Mouse (Mus musculus): ENCODE measurements around the gene Ier3.
"Not testable (repeated sequence)": the region's sequence is repeated elsewhere in the genome, so short reads cannot be mapped to it uniquely, and the experiment has no call there.

Ier3 gene

DNA sequence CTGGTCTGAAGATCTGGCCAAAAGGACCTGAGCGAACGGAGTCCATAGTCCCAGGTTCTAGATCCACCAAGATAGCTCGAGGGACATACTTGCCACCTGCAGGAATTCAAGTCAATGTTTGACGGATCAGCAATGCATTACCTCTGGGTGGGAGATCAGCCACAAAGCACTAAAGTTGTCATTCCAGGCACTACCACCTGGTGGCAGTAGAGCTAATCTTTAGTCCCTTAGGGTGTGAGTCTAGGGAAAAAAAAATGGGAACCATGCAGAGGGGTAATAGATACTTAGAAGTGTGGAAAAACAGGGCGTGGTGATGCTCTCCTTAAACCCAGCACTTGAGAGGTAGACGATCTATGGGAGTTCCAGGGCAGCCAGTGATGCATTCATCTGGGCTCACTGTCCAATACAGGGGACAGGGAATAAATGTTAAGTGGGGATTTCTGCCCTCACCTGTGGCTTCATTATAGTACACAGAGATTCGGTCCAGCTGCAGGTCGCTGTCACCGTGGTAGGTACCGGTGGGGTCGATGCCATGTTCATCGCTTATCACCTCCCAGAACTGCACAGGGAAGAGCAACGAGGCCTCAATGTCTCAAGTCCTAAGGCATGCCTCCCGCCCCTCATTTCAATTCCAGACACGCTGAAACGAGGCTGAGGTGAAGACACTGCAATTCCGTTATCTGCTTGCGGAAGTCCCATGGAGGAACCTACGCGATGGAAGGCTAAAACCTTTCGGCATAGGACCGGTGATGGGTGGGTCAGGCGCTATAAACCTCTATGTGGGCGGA is 14.9 kb downstream of the Ier3 start:
- DNase-seq (ENCODE audit: low spot score), result peak; percentile 83

DNA sequence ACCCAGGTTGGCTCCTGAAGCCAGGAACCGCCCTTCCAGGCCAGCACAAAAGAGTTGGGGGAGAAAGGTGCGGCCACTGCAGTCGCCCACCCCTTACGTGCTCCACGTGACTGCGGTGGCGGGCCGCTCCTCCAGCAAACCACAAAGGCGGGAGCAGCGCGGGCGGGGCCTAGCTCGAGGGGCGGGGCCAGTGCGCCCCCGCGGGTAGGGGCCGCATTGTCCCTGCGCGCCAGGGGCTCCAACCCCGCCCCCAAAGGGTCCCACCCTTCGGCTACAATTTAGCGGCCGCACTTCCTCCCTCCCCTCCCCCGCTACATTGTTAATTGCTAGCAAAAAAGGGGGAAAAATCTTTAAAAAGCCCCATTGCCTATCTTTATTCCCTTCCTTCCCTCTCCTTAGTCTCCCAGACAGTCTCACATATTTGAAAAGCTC is 15.5 kb downstream of the Ier3 start:
- peak; percentile 86 for DNase-seq (ENCODE audit: low spot score)

GRCm38 (mm10) chr17:35837487-35837886 is 16.0 kb downstream of the Ier3 start:
- peak; percentile 50 for DNase-seq (ENCODE audit: low spot score)

DNA sequence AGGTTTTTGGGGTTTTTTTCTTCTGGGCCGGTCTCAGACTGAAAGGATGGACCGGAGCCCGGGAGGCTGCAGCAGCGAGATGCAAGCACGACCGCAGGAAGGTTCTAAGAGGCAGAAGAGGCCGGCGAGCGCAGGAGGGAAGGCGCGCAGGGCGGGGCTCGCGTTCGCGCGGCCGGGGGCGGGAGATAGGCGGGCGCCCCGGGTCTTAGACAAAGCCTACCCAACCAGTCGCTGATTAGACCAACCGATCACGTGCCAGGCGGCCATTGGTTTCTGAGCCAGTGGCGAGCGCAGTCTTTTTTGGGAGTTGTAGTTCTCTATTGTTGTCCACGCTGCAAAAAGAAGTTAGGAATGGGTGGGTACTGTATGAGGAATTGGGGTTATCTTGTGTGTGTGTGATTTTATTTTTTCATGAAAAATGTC is 16.6 kb downstream of the Ier3 start, which contains the start of gene Tubb5:
Gene Tubb5, minus strand, starts transcription at position 185 of the 423 bp plus-strand sequence.
- DNase-seq (ENCODE audit: low spot score), result peak; percentile 94

GRCm38 (mm10) chr17:35838570-35838969 is 17.1 kb downstream of the Ier3 start:
- DNase-seq (ENCODE audit: low spot score), result peak; percentile 53

DNA sequence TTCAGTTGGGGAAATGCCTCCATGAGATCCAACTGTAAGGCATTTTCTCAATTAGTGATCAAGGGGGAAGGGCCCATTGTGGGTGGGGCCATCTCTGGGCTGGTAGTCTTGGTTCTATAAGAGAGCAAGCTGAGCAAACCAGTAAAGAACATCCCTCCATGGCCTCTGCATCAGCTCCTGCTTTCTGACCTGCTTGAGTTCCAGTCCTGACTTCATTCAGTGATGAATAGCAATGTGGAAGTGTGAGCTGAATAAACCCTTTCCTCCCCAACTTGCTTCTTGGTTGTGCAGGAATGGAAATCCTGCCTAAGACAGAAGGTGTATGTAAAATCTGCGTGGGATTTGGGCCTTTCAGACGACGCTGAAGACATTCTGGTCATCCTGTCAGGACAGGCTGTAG is 17.5 kb downstream of the Ier3 start:
- DNase-seq (ENCODE audit: low spot score), result not testable (repeated sequence)

DNA sequence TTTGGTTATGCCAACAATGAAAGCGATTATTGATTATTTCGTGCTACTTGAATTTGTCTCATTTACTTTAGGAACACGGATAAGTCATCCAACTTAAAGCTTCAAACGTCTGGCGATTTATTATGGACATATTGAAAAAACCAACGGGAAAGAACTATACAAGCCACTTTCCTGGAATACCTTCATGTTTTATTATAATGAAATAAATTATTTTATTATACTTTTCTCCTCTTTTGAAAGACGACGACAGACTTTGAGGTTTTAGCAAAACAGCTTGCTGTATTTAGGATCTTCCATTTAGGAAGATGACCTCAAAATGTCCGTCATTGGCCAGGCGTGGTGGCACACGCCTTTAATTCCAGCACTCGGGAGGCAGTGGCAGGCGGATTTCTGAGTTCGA is 19.1 kb downstream of the Ier3 start:
- DNase-seq (ENCODE audit: low spot score), result no peak

- DNase-seq (ENCODE audit: low spot score), result peak; percentile 100
Measured at GRCm38 (mm10) chr17:35841076-35841950, 19.8 kb downstream of the Ier3 start, which contains the start of gene Mdc1. TSS of gene Mdc1 (plus strand) at chr17:35841515.

DNA sequence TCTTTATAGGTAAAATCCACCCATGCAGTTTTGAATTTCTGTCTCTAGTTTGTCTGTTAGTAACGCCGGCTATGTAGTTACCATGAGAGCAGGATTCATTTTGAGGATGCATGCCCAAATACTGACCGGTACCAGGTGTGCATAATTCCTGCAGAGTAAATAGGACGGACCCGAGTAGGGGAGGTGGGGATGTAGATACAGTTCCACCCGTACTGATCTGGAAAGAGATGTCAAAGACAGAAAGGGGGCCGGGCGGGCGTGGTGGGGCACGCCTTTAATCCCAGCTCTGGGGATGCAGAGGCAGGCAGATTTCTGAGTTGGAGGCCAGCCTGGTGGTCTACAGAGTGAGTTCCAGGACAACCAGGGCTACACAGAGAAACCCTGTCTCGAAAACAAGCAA is 20.5 kb downstream of the Ier3 start:
- peak; percentile 44 for DNase-seq (ENCODE audit: low spot score)

DNA sequence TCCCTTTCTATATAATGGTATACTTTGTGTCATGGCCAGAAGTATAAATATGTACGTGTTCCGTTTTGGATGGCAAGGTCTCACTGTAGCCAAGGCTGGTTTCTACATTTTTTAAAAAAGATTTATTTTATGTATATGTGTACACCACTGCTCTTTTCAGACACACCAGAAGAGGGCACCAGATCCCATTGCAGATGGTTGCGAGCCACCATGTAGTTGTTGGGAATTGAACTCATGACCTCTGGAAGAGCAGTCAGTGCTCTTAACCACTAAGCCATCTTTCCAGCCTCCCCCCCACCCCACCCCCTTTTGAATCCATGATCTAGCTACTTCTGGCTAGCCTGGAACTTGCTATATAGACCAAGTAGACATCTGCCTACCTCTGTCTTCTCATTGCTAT is 22.0 kb downstream of the Ier3 start:
- DNase-seq (ENCODE audit: low spot score), result no peak

DNA sequence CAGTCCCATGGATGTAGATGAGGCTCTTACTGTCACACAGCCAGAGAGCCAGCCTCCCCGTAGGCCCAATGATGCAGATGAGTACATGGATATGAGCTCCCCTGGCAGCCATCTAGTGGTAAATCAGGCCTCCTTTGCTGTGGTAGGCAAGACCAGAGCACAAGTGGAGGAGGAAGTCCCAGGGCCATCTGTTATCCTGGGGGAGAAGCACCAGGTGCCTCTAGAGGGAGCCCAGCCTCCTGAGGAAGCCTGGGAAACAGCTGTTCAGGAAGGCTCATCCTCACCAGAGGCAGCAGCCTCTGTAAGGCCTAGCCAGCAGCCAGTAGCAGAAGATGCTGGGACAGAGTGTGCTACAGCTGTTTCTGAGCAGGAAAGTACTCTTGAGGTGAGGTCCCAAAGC is 26.6 kb downstream of the Ier3 start:
- no peak for DNase-seq (ENCODE audit: low spot score)

DNA sequence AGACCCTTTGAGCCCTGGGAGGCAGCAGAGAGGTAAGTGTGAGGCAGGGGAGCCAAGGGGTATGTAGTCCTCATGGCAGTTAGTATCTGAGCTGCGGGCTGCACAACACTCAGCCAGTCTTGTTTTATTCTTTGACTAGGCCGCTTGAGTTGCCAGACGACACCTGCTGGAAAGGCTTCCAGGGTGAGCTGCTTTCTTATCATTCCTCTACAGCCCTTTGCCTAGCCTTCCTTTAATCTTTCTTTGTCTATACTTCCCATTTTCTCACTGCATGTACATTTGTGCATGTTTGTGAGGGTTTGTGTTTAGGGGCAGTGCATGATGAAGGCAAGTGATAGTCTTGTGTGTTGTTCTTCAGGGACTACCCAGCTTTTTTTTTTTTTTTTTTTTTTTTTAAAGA is 29.5 kb downstream of the Ier3 start:
- peak; percentile 50 for DNase-seq (ENCODE audit: low spot score)

- no peak for DNase-seq (ENCODE audit: low spot score)
Measured at GRCm38 (mm10) chr17:35859371-35859770, 37.9 kb downstream of the Ier3 start.

- DNase-seq (ENCODE audit: low spot score), result no peak
Measured at GRCm38 (mm10) chr17:35859835-35860234, 38.4 kb downstream of the Ier3 start.

DNA sequence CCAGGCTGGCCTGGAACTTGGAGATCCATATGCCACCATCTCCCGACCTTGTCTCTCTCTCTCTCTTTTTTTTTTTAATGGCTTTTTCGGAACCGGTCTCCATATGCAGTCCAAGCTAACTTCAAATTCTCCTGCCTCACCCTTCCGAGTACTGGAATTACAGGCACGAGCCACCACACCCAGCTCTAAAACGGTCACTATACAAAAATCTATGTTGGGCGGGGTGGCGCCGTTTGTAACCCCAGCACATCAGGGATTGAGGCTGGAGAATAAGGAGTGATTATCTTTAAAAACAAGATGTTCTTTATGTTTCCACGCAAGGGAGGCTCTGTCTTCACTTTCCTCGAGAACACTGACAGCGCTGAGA is 39.3 kb downstream of the Ier3 start:
- no peak for DNase-seq (ENCODE audit: low spot score)

- peak; percentile 84 for DNase-seq (ENCODE audit: low spot score)
Measured at GRCm38 (mm10) chr17:35861198-35861857, 39.8 kb downstream of the Ier3 start, which contains the start of gene Nrm. TSS of gene Nrm (plus strand) at chr17:35861318.

- DNase-seq (ENCODE audit: low spot score), result no peak
Measured at GRCm38 (mm10) chr17:35864832-35865353, 43.4 kb downstream of the Ier3 start.

DNA sequence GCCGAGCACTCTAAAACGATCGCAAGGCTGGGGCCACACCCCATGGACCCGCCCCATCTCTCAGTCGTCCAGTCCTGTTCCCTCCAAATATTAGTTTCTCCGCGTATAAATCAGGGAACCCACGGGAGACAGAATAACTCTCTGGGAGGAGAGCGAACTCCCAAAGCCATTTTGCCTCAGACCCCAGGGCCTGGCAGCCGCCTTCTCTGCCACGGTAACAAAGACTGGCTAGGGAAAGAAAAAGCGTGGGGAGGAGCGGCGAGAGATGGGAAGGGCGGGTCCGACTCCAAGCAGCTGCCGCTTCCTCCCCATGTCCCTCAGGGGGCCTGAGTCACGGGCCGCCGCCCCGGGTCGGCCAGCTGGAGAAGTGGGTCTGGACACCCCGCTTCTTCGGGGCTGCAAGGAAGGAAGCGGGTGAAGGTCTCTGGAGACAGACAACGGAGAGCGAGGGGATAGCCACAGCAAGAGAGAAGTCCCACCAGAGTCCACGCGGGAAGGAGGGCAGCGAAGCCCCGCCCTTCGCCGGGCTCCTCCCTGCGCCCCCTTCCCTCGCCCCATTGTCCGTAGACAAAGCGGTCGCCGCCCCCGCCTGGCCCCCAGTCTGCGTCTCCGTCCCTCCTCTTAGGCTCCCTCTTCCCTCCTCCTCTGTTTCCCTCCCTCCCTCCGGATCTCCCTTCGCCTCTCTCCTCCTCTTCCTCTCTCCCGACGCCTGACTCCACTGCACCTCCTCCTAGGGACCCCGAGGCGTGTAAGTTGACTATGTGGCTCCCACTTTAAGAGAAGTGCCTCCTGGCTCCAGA is 44.2 kb downstream of the Ier3 start, which contains the start of gene Ppp1r18:
Gene Ppp1r18, plus strand, starts transcription at position 113 of the 800 bp plus-strand sequence.
- no peak for DNase-seq (ENCODE audit: low spot score)

DNA sequence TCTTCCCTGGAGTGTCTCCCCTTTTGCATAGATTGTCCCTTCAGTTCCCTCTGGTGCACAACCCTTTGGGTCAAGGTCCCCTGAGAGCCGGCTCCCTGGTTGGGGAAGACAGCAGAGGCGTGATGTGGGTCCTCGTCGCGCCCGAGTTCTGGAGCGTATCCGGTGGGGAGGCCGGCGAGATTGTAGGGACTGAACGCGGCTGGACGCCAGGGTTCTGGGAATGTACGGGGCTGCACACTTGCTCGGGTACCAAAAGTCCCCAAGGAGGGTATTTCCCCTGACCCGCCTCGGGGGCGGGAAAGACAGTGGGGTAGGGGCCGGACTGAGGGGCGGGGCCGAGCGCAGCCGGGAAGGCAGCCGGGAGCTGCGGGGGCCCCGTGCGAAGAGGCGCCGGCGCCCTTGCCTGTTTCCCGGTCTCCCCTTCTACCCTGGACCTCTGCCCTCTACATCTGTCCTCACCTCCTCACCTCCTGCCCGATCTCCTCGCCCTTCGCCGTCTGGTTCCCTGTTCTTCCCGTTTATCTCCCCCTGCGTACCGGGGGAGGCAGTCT is 44.9 kb downstream of the Ier3 start:
- DNase-seq (ENCODE audit: low spot score), result no peak
